Mouse (Mus musculus) stomach, postnatal 0 days (tissue): ENCODE measurements around the gene Zfp597.
"Not testable (repeated sequence)": the region's sequence is repeated elsewhere in the genome, so short reads cannot be mapped to it uniquely, and the experiment has no call there.

Source experiments
- CTCF ChIP-seq: IDR thresholded peaks from 2 replicates; pipeline ENCODE4 v1.5.1; 2016; ENCODE audit warnings: antibody characterized with exemption, low read depth, mild to moderate bottlenecking, moderate library complexity
- EP300 ChIP-seq: optimal IDR thresholded peaks from 2 replicates; pipeline ENCODE3; 2016; ENCODE audit warnings: antibody characterized with exemption

DNA sequence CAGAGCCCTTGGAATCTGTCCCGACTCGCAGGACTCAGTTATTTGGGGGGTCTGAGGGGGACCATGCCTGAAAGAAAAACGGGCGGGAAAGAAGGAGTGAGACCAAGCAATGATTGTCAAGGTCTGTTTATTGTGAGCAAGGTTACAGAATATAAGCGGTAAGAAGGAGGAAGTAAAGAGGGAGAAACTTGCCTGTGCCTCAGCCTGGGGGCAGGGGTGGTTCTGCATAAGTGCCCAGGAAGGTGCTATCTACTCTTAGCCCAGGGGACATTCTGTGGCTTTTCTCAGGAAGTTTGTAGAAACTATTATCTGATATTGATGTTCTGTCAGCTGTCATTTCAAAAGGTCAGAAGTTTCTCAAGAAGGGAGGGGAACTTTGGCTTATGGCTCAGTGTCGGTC lies 69.7 kb downstream of the Zfp597 start:
- not testable (repeated sequence) for TF ChIP-seq EP300, CTCF
